Mouse (Mus musculus) layer of hippocampus, adult 6 months (tissue): ENCODE results near the gene Ttc39a. TPM values are rescaled to one million over a fixed set of nuclear protein-coding genes. Genes with fewer than 3 reads are reported as not detected.

Source experiments
- long read RNA-seq, 2 experiments: library from polyadenylated mRNA; unstranded; transcript quantifications; one replicate each; pipeline ENCODE4 v2.0.0; 2019 to 2020
- polyA plus RNA-seq: library from polyadenylated mRNA; unstranded; fragments of <200 nt; fragmentation: Nextera tagmentation; gene quantifications from 2 replicates; pipeline ENCODE4 v1.2.3, GENCODE M21; 2021

Gene Ttc39a
- 1.0 and 1.6 TPM in 2 replicates for polyA plus RNA-seq
- long read RNA-seq, experiment 1, partial matches to known transcripts = 1 of 4 reads
- long read RNA-seq, experiment 1, other reads (novel, unspliced or antisense) = 3 of 4 reads
- long read RNA-seq, experiment 2, transcript Ttc39a-201 (18 exons, 2,356 nt) = major isoform, 32 of 40 reads
- long read RNA-seq, experiment 2, partial matches to known transcripts = 0 of 40 reads
- long read RNA-seq, experiment 2, other reads (novel, unspliced or antisense) = 8 of 40 reads

GRCm38 (mm10) chr4:109406486-109407175, at the start of gene Ttc39a:
Gene Ttc39a (plus strand): TSS chr4:109406623.

GRCm38 (mm10) chr4:109484621-109485020, 78.2 kb downstream of the Ttc39a start, which contains the start of gene Rnf11:
Gene Rnf11 (minus strand): TSS chr4:109484728.

Other genes with a start within 250 kb of the Ttc39a start
- gene Osbpl9, start 204.4 kb upstream of the Ttc39a start, polyA plus RNA-seq = 27.1 and 32.8 TPM in 2 replicates
- 0.59 and 0.60 TPM in 2 replicates for gene Calr4, start 172.1 kb upstream of the Ttc39a start, polyA plus RNA-seq
- 38.0 and 52.1 TPM in 2 replicates for gene Eps15, start 126.4 kb upstream of the Ttc39a start, polyA plus RNA-seq
- gene Rnf11, start 78.1 kb downstream of the Ttc39a start, polyA plus RNA-seq = 13.8 and 14.6 TPM in 2 replicates
- not detected in 2 replicates for gene 4930522H14Rik, start 124.7 kb downstream of the Ttc39a start, polyA plus RNA-seq